Mouse (Mus musculus): ENCODE data around the gene Cadm2. TPM values are rescaled to one million over a fixed set of nuclear protein-coding genes. Genes with fewer than 3 reads are reported as not detected.

The Cadm2 gene
- polyA plus RNA-seq, 1 experiment from 2014 or later: not detected

DNA sequence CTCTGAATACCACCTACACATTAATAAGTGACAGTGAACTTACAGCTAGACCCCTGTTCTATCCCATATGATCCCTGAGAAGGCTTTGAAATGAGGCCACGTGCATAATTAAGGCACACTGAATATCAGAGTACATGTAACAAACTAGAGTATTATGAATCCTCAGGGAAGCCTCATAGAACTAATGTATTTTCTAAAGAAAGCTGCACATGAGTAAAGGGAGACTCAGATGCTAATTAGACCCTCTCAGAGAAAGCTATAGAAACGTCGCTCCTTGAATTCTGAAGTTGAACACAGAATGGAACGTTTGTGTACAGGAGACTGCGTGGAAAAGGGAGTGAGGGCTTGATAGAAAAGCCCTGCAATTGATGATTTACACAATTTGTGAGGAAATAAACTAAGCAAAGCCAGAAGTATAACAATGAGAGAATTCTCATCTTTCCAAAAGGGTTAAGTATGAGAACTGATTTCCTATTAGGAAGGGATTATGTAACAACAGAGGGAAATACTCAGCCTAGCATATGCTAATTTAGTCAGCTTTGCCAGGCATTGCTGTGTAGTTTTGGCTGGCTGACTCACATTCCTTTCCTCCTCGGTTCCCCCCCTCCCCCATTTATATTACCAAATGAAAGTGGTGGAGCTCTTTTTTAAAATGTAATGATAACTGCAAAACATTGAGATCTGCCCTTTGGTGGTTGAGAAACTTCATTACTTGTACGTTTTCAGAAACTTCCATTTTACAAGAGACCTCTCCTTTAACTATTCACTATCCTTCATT, 9.6 kb downstream of the Cadm2 start:
- no peak overlapping the region for H3K4me2 ChIP-seq (ENCODE audit: low read depth, low read length)
- H3K36me3 ChIP-seq (ENCODE audit: control insufficient read depth, insufficient read depth): no peaks in the 10 kb centered on the region
- no peaks in the 10 kb centered on the region for H3K27me3 ChIP-seq (ENCODE audit: control insufficient read depth, insufficient read depth, low read depth, low read length)
- H3K9ac ChIP-seq (ENCODE audit: low read depth, low read length): no peak overlapping the region
- H3K9me3 ChIP-seq (replicated peaks; ENCODE audit: control insufficient read depth, low read length): no peaks in the 10 kb centered on the region
- H3K4me1 ChIP-seq (ENCODE audit: control insufficient read depth, low read depth, low read length): no peaks in the 10 kb centered on the region
- no peak overlapping the region for H3K27ac ChIP-seq (ENCODE audit: low read length)
- 36% methylated on average over 7 of the region's 7 CpGs for WGBS (ENCODE audit: insufficient replicate concordance)
- no peak for ATAC-seq (ENCODE audit: low read depth)
- H3K4me3 ChIP-seq (ENCODE audit: low read depth, low read length): no peak overlapping the region

DNA sequence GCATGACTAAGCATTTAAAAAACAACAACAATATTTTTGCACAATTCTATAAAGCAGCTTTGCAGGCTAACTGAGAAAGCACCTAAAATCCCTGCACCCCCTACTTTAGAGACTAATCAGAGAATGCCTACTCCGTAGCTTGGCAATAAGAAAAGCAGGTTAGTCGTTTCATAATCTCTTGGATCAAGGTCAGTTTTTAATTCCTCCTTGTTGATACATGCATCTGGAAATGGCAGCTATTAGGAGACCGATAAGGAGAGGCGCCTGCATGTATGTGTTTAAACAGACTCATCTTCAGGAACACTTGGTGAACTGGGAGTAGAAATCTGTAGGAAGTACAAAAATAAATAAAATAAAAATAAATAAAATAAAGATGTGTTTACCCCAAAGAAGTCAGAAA, 11.6 kb downstream of the Cadm2 start:
- no peaks in the 10 kb centered on the region for H3K27me3 ChIP-seq (ENCODE audit: control insufficient read depth, insufficient read depth, low read depth, low read length)
- H3K36me3 ChIP-seq (ENCODE audit: control insufficient read depth, insufficient read depth): no peaks in the 10 kb centered on the region
- WGBS (ENCODE audit: insufficient replicate concordance): 58% methylated on average over 4 of the region's 4 CpGs
- no peaks in the 10 kb centered on the region for H3K9me3 ChIP-seq (replicated peaks; ENCODE audit: control insufficient read depth, low read length)
- H3K27ac ChIP-seq (ENCODE audit: low read length): no peak overlapping the region
- H3K4me3 ChIP-seq (ENCODE audit: low read depth, low read length): no peak overlapping the region
- no peaks in the 10 kb centered on the region for H3K4me1 ChIP-seq (ENCODE audit: control insufficient read depth, low read depth, low read length)
- no peak overlapping the region for H3K4me2 ChIP-seq (ENCODE audit: low read depth, low read length)
- no peak overlapping the region for H3K9ac ChIP-seq (ENCODE audit: low read depth, low read length)
- no peak for ATAC-seq (ENCODE audit: low read depth)

DNA sequence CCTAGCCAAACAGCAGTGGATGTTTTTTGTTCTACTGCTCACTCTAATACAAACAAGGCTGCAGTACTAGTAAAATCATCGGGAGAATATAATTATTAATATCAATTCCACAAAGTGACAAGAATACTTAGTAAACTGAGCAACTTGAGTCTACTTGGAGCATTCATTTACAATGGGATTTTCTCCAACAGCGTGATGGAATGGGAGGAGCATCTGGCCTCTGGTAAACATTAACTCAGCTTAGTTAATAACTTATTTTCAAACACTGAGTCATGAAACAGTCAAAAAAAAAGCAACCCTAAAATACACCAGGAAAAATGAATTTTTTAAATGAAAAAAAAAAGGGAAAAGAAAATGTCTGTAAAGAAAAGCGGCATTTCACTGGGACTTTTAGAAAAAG, 12.2 kb downstream of the Cadm2 start:
- H3K27me3 ChIP-seq (ENCODE audit: control insufficient read depth, insufficient read depth, low read depth, low read length): no peaks in the 10 kb centered on the region
- H3K9ac ChIP-seq (ENCODE audit: low read depth, low read length): no peak overlapping the region
- no peaks in the 10 kb centered on the region for H3K9me3 ChIP-seq (replicated peaks; ENCODE audit: control insufficient read depth, low read length)
- H3K27ac ChIP-seq (ENCODE audit: low read length): no peak overlapping the region
- no peak overlapping the region for H3K4me2 ChIP-seq (ENCODE audit: low read depth, low read length)
- ATAC-seq (ENCODE audit: low read depth): no peak
- H3K36me3 ChIP-seq (ENCODE audit: control insufficient read depth, insufficient read depth): no peaks in the 10 kb centered on the region
- H3K4me1 ChIP-seq (ENCODE audit: control insufficient read depth, low read depth, low read length): no peaks in the 10 kb centered on the region
- H3K4me3 ChIP-seq (ENCODE audit: low read depth, low read length): no peak overlapping the region
- 52% methylated on average over 3 of the region's 3 CpGs for WGBS (ENCODE audit: insufficient replicate concordance)

DNA sequence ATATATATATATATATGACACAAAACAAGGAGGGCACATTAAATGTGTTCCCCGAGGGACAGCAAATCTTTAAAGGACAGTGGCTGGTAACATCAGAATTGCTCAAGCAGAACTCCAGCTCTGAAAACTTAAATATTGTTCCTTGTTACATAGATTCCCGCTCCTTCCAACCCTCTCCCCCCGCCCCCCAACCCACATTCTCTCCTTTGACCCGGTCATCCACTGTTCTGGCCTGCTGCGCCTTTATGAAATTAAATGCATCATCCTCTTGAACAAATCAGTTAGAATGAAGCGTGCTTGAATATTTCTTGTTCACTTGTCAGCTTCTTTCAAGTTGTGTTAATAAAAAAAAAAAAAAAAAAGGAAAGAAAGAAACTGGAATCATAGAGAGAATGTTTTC, 15.0 kb downstream of the Cadm2 start:
- ATAC-seq (ENCODE audit: low read depth): no peak
- Histone ChIP-seq H3K4me3 (ENCODE audit: low read depth, low read length) (no peak overlapping the region), H3K27me3 (ENCODE audit: control insufficient read depth, insufficient read depth, low read depth, low read length) (no peaks in the 10 kb centered on the region), H3K36me3 (ENCODE audit: control insufficient read depth, insufficient read depth) (no peaks in the 10 kb centered on the region), H3K9me3 (replicated peaks; ENCODE audit: control insufficient read depth, low read length) (no peaks in the 10 kb centered on the region), H3K9ac (ENCODE audit: low read depth, low read length) (no peak overlapping the region), H3K4me2 (ENCODE audit: low read depth, low read length) (no peak overlapping the region), H3K4me1 (ENCODE audit: control insufficient read depth, low read depth, low read length) (no peaks in the 10 kb centered on the region), H3K27ac (ENCODE audit: low read length) (no peak overlapping the region)
- WGBS (ENCODE audit: insufficient replicate concordance): 72% methylated on average over 6 of the region's 6 CpGs

DNA sequence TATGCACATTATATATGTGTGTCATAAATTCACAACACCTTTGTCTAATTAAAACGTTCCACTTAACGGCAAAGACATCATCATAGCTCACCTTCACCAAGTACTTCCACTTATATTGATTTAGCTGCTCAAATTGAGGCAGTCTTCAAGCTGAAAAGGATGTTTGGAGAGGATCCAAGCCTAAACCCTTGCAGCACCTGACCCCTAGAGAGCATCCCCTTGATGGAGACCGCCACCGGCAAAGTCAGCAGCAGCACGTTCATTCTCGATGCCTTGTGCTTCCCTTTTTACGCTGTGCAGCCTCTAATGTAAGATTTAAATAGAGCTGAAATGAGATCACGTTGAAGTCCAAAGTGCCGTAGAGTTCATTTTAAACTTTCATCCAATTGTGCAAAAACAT, 20.7 kb downstream of the Cadm2 start:
- Histone ChIP-seq H3K4me2 (ENCODE audit: low read depth, low read length) (no peak overlapping the region), H3K4me3 (ENCODE audit: low read depth, low read length) (no peak overlapping the region), H3K4me1 (ENCODE audit: control insufficient read depth, low read depth, low read length) (no peaks in the 10 kb centered on the region), H3K27ac (ENCODE audit: low read length) (no peak overlapping the region), H3K27me3 (ENCODE audit: control insufficient read depth, insufficient read depth, low read depth, low read length) (no peaks in the 10 kb centered on the region), H3K9me3 (replicated peaks; ENCODE audit: control insufficient read depth, low read length) (no peaks in the 10 kb centered on the region), H3K36me3 (ENCODE audit: control insufficient read depth, insufficient read depth) (no peaks in the 10 kb centered on the region), H3K9ac (ENCODE audit: low read depth, low read length) (no peak overlapping the region)
- 74% methylated on average over 9 of the region's 9 CpGs for WGBS (ENCODE audit: insufficient replicate concordance)
- no peak for ATAC-seq (ENCODE audit: low read depth)

DNA sequence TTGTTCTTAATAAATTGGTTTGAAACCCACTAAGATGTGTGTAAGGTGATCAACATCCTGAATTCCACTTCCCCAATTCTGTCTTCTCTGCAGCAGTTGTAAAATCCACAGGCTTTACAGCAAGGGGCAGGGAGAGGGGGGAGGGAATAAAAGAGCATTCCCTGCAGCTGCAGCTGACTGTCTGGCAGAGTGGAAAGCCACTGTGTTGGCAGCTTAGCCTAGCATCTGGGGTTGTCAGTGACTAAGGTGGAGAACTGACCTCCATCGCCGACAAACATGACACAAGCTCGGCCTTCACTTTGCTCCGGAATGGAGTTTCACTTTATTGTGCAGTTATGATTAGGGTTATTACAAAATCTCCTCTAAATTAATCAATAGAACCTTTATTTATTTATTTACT, 21.9 kb downstream of the Cadm2 start:
- Histone ChIP-seq H3K9me3 (replicated peaks; ENCODE audit: control insufficient read depth, low read length) (no peaks in the 10 kb centered on the region), H3K4me3 (ENCODE audit: low read depth, low read length) (no peak overlapping the region), H3K27ac (ENCODE audit: low read length) (no peak overlapping the region), H3K4me2 (ENCODE audit: low read depth, low read length) (no peak overlapping the region), H3K4me1 (ENCODE audit: control insufficient read depth, low read depth, low read length) (no peaks in the 10 kb centered on the region), H3K36me3 (ENCODE audit: control insufficient read depth, insufficient read depth) (no peaks in the 10 kb centered on the region), H3K9ac (ENCODE audit: low read depth, low read length) (no peak overlapping the region), H3K27me3 (ENCODE audit: control insufficient read depth, insufficient read depth, low read depth, low read length) (no peaks in the 10 kb centered on the region)
- no peak for ATAC-seq (ENCODE audit: low read depth)
- 69% methylated on average over 4 of the region's 4 CpGs for WGBS (ENCODE audit: insufficient replicate concordance)

DNA sequence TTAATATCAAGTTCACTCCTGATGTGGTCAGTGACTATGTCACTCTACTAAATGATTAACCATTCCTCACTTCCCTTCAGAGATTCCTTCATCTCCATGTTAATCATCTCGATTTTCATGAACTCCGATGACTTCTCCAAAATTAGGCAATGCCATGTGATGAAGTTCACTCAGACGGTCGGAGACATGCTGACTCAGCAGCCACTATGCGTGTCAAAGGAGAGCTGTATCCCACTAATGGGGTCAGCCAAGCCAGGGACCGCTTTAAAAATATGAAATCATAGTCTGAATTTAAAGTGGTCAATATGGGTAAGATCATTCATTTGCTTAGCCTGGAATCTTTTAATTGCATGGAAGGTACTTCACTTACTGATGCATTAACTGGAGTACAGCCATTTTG, 29.7 kb downstream of the Cadm2 start:
- H3K27ac ChIP-seq (ENCODE audit: low read length): no peak overlapping the region
- no peak overlapping the region for H3K9ac ChIP-seq (ENCODE audit: low read depth, low read length)
- H3K9me3 ChIP-seq (replicated peaks; ENCODE audit: control insufficient read depth, low read length): no peaks in the 10 kb centered on the region
- H3K4me2 ChIP-seq (ENCODE audit: low read depth, low read length): no peak overlapping the region
- no peaks in the 10 kb centered on the region for H3K36me3 ChIP-seq (ENCODE audit: control insufficient read depth, insufficient read depth)
- ATAC-seq (ENCODE audit: low read depth): no peak
- no peaks in the 10 kb centered on the region for H3K4me1 ChIP-seq (ENCODE audit: control insufficient read depth, low read depth, low read length)
- H3K27me3 ChIP-seq (ENCODE audit: control insufficient read depth, insufficient read depth, low read depth, low read length): no peaks in the 10 kb centered on the region
- no peak overlapping the region for H3K4me3 ChIP-seq (ENCODE audit: low read depth, low read length)
- 69% methylated on average over 6 of the region's 6 CpGs for WGBS (ENCODE audit: insufficient replicate concordance)

DNA sequence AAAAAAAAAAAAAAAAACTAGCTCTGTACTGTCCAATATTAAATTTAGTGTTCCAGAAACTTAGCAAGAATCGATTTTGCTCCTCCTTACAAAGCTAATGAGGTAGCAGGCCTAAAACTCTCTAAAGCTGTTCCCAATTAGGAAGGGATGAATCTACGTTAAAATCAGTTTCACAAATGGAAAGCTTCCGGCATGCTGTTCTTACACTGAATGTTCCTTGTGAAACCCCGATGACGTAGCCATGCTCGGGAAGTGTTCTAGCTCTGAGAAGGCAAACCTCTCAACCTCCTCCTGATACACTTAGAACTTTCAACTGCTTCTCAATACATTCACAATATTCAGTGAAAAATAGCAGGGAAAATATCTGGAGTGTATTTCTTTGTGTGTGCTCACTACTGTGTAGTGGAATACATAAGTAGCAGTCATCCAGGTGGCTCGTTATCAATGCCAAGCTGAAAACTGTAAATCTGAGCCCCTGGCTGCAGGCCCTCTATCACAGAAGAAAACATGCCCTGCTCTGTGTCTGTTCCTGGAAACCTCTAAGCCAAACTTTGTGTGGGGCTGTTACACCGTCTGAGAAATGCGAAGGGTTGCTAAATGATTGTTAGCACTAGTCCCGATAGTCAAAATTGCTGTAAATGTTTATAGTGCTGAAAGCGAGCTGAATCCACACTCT, 41.7 kb downstream of the Cadm2 start:
- Histone ChIP-seq H3K27me3 (ENCODE audit: control insufficient read depth, insufficient read depth, low read depth, low read length) (no peaks in the 10 kb centered on the region), H3K27ac (ENCODE audit: low read length) (no peak overlapping the region), H3K9ac (ENCODE audit: low read depth, low read length) (no peak overlapping the region), H3K4me3 (ENCODE audit: low read depth, low read length) (no peak overlapping the region), H3K36me3 (ENCODE audit: control insufficient read depth, insufficient read depth) (no peaks in the 10 kb centered on the region), H3K4me1 (ENCODE audit: control insufficient read depth, low read depth, low read length) (no peaks in the 10 kb centered on the region), H3K9me3 (replicated peaks; ENCODE audit: control insufficient read depth, low read length) (no peaks in the 10 kb centered on the region), H3K4me2 (ENCODE audit: low read depth, low read length) (no peak overlapping the region)
- ATAC-seq (ENCODE audit: low read depth): no peak
- WGBS (ENCODE audit: insufficient replicate concordance): 70% methylated on average over 11 of the region's 11 CpGs

DNA sequence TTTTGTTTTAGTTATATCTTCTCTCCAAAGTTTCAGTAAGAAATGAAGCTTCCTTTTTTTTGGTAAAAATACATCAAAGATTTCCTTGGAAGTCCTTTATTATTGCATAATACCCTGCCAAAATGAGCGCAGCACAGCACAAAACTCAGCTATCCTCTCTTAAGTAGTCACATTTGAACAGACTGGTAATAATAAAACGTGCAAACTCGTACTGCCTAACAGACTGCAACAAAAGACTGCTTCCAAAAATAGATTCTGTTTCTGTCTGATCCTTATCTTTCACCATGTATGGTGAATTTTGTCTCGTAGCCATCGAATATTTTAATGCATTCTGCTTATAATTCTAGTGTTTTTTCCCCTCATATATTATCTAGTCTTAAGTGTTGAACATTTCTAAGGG, 45.2 kb downstream of the Cadm2 start:
- H3K27ac ChIP-seq (ENCODE audit: low read length): no peak overlapping the region
- no peak overlapping the region for H3K4me3 ChIP-seq (ENCODE audit: low read depth, low read length)
- no peaks in the 10 kb centered on the region for H3K9me3 ChIP-seq (replicated peaks; ENCODE audit: control insufficient read depth, low read length)
- no peak overlapping the region for H3K9ac ChIP-seq (ENCODE audit: low read depth, low read length)
- H3K4me1 ChIP-seq (ENCODE audit: control insufficient read depth, low read depth, low read length): no peaks in the 10 kb centered on the region
- no peaks in the 10 kb centered on the region for H3K36me3 ChIP-seq (ENCODE audit: control insufficient read depth, insufficient read depth)
- H3K4me2 ChIP-seq (ENCODE audit: low read depth, low read length): no peak overlapping the region
- H3K27me3 ChIP-seq (ENCODE audit: control insufficient read depth, insufficient read depth, low read depth, low read length): no peaks in the 10 kb centered on the region
- WGBS (ENCODE audit: insufficient replicate concordance): 48% methylated on average over 5 of the region's 5 CpGs
- ATAC-seq (ENCODE audit: low read depth): no peak
